Comparison of ENCODE assay signal across 8 mouse cellular contexts in genomic region chr1:44551461-44552370, GRCm38 (mm10). TPM values are rescaled to one million over a fixed set of nuclear protein-coding genes. Genes with fewer than 3 reads are reported as not detected.
A peak's percentile ranks its signal among the peaks of the same experiment; 100 is the strongest.
DNase-seq lines count a peak whose midpoint lies in the region; ATAC-seq and TF ChIP-seq lines count a peak whose summit lies in the region.

Gene Gulp1 (plus strand): TSS chr1:44551511.

- H3K36me3 ChIP-seq in embryonic facial prominence, embryonic 14.5 days (ENCODE audit: control insufficient read depth, insufficient read depth, low read length), result no peaks in the 10 kb centered on the region
- H3K36me3 ChIP-seq in limb, embryonic 14.5 days (ENCODE audit: control insufficient read depth, insufficient read depth, low read length), result no peaks in the 10 kb centered on the region
- H3K36me3 ChIP-seq in midbrain, embryonic 14.5 days (ENCODE audit: control insufficient read depth, insufficient read depth, low read length), result no peaks in the 10 kb centered on the region
- H3K36me3 ChIP-seq in stomach, embryonic 14.5 days (ENCODE audit: control insufficient read depth, insufficient read depth, low read length), result no peaks in the 10 kb centered on the region

- H3K9me3 ChIP-seq in embryonic facial prominence, embryonic 14.5 days (ENCODE audit: control insufficient read depth, low read length), result no peaks in the 10 kb centered on the region
- H3K9me3 ChIP-seq in limb, embryonic 14.5 days (ENCODE audit: control insufficient read depth, low read length), result no peaks in the 10 kb centered on the region
- no peaks in the 10 kb centered on the region for H3K9me3 ChIP-seq in midbrain, embryonic 14.5 days (ENCODE audit: control insufficient read depth, low read length)
- H3K9me3 ChIP-seq in stomach, embryonic 14.5 days (ENCODE audit: control insufficient read depth, low read depth, low read length), result no peaks in the 10 kb centered on the region

- peak within 1 kb of the TSS; percentile 91 for H3K27ac ChIP-seq in embryonic facial prominence, embryonic 14.5 days (replicated peaks; ENCODE audit: low read depth, low read length)
- peak within 1 kb of the TSS; percentile 93 for H3K27ac ChIP-seq in limb, embryonic 14.5 days (replicated peaks; ENCODE audit: low read depth, low read length)
- peak within 1 kb of the TSS; percentile 39 for H3K27ac ChIP-seq in midbrain, embryonic 14.5 days (replicated peaks; ENCODE audit: low read depth, low read length)
- H3K27ac ChIP-seq in stomach, embryonic 14.5 days (ENCODE audit: low read length), result peak within 1 kb of the TSS; percentile 93

- TF ChIP-seq POLR2A in limb, embryonic 14.5 days (IDR thresholded peaks at IDR 0.05; ENCODE audit: borderline replicate concordance, extremely low read depth, insufficient read depth, insufficient read length), result 0 out of 2 replicates have a peak, but pooled peaks have one; percentile 52

- peak within 1 kb of the TSS; percentile 71 for H3K4me3 ChIP-seq in embryonic facial prominence, embryonic 14.5 days (ENCODE audit: low read depth, low read length)
- peak within 1 kb of the TSS; percentile 72 for H3K4me3 ChIP-seq in limb, embryonic 14.5 days (replicated peaks; ENCODE audit: low read length)
- H3K4me3 ChIP-seq in midbrain, embryonic 14.5 days (replicated peaks; ENCODE audit: low read depth, low read length), result peak within 1 kb of the TSS; percentile 62
- peak within 1 kb of the TSS; percentile 87 for H3K4me3 ChIP-seq in stomach, embryonic 14.5 days (ENCODE audit: low read depth, low read length)

- H3K4me1 ChIP-seq in embryonic facial prominence, embryonic 14.5 days (ENCODE audit: control insufficient read depth, insufficient read depth, low read length), result peaks cover 6% of the 10 kb centered on the region
- peaks cover 20% of the 10 kb centered on the region for H3K4me1 ChIP-seq in limb, embryonic 14.5 days (ENCODE audit: control insufficient read depth, insufficient read depth, low read length)
- no peaks in the 10 kb centered on the region for H3K4me1 ChIP-seq in midbrain, embryonic 14.5 days (ENCODE audit: control insufficient read depth, insufficient read depth, low read length)
- H3K4me1 ChIP-seq in stomach, embryonic 14.5 days (ENCODE audit: control insufficient read depth, insufficient read depth, low read length), result no peaks in the 10 kb centered on the region

- H3K4me2 ChIP-seq in embryonic facial prominence, embryonic 14.5 days (ENCODE audit: low read depth, low read length), result peak within 1 kb of the TSS; percentile 61
- peak within 1 kb of the TSS; percentile 51 for H3K4me2 ChIP-seq in limb, embryonic 14.5 days (replicated peaks; ENCODE audit: low read depth, low read length, severe bottlenecking)
- peak within 1 kb of the TSS; percentile 83 for H3K4me2 ChIP-seq in midbrain, embryonic 14.5 days (ENCODE audit: low read length)
- H3K4me2 ChIP-seq in stomach, embryonic 14.5 days (replicated peaks; ENCODE audit: low read depth, low read length), result peak within 1 kb of the TSS; percentile 66

- under 1% methylated on average over 44 of the region's 55 CpGs for WGBS in embryonic facial prominence, embryonic 14.5 days
- WGBS in limb, embryonic 14.5 days, result under 1% methylated on average over 51 of the region's 55 CpGs
- under 1% methylated on average over 55 of the region's 55 CpGs for WGBS in midbrain, embryonic 14.5 days
- under 1% methylated on average over 55 of the region's 55 CpGs for WGBS in stomach, embryonic 14.5 days

- DNase-seq in layer of hippocampus, adult 11-12 months (ENCODE audit: low spot score), result peak; percentile 28
- DNase-seq in layer of hippocampus, adult 9-10 months (ENCODE audit: low spot score), result no peak
- peak; percentile 91 for DNase-seq in embryonic facial prominence, embryonic 14.5 days (ENCODE audit: low spot score)
- peak; percentile 77 for DNase-seq in heart, adult 9 months (ENCODE audit: low spot score in 2 of 2)
- peak; percentile 50 for DNase-seq in kidney, adult 9 months
- peak; percentile 87 for DNase-seq in limb, embryonic 14.5 days (ENCODE audit: low spot score)
- DNase-seq in midbrain, embryonic 14.5 days, result peak; percentile 81

- no peaks in the 10 kb centered on the region for H3K27me3 ChIP-seq in embryonic facial prominence, embryonic 14.5 days (replicated peaks; ENCODE audit: control insufficient read depth, insufficient read depth, low read length)
- H3K27me3 ChIP-seq in limb, embryonic 14.5 days (ENCODE audit: control insufficient read depth, insufficient read depth, low read length), result no peaks in the 10 kb centered on the region
- H3K27me3 ChIP-seq in midbrain, embryonic 14.5 days (ENCODE audit: control insufficient read depth, insufficient read depth, low read length), result no peaks in the 10 kb centered on the region
- no peaks in the 10 kb centered on the region for H3K27me3 ChIP-seq in stomach, embryonic 14.5 days (ENCODE audit: control insufficient read depth, insufficient read depth, low read length)

- H3K9ac ChIP-seq in embryonic facial prominence, embryonic 14.5 days (ENCODE audit: low read depth, low read length), result peak within 1 kb of the TSS; percentile 86
- H3K9ac ChIP-seq in limb, embryonic 14.5 days (ENCODE audit: low read depth, low read length, severe bottlenecking), result peak within 1 kb of the TSS; percentile 88
- H3K9ac ChIP-seq in midbrain, embryonic 14.5 days (replicated peaks; ENCODE audit: low read length), result peak within 1 kb of the TSS; percentile 46
- peak within 1 kb of the TSS; percentile 81 for H3K9ac ChIP-seq in stomach, embryonic 14.5 days (replicated peaks; ENCODE audit: low read depth, low read length)

- ATAC-seq in embryonic facial prominence, embryonic 14.5 days (ENCODE audit: low read depth), result peak; percentile 95
- ATAC-seq in limb, embryonic 14.5 days (ENCODE audit: low FRiP score, low read depth), result peak; percentile 92
- peak; percentile 87 for ATAC-seq in midbrain, embryonic 14.5 days (ENCODE audit: low FRiP score, low TSS enrichment)
- peak; percentile 87 for ATAC-seq in stomach, embryonic 14.5 days (ENCODE audit: insufficient number of reproducible peaks, insufficient read depth, low FRiP score, low read depth)

RNA-seq across cellular contexts. Expression of gene Gulp1, which starts in this region (rescaled TPM):
- 30.7 and 34.5 TPM in 2 replicates for polyA plus RNA-seq in embryonic facial prominence, embryonic 14.5 days (2014; fragmentation: Nextera tagmentation; extraction: Ambion mirVana)
- polyA plus RNA-seq in limb, embryonic 14.5 days (2012; rRNA removed), result 35.8 and 40.1 TPM in 2 replicates
- polyA plus RNA-seq in limb, embryonic 14.5 days (2014; fragmentation: Nextera tagmentation; extraction: Ambion mirVana), result 41.9 and 47.3 TPM in 2 replicates
- polyA plus RNA-seq in midbrain, embryonic 14.5 days (2014; fragmentation: Nextera tagmentation; extraction: Ambion mirVana), result 6.2 and 9.8 TPM in 2 replicates
- polyA plus RNA-seq in stomach, embryonic 14.5 days (2014; fragmentation: Nextera tagmentation; extraction: Ambion mirVana), result 24.4 and 26.8 TPM in 2 replicates

Comparison
In these comparisons a context has a peak if more than half of its experiments do, and no peak if none do; other contexts are left out.
1. H3K27ac ChIP-seq: peak in every context shown above with its lines; median percentile 93 in limb, embryonic 14.5 days; 93 in stomach, embryonic 14.5 days; 91 in embryonic facial prominence, embryonic 14.5 days; 39 in midbrain, embryonic 14.5 days.